Mouse (Mus musculus): Measurements from ENCODE around the gene Shtn1. TPM values are rescaled to one million over a fixed set of nuclear protein-coding genes. Genes with fewer than 3 reads are reported as not detected.

Gene Shtn1
- total RNA-seq, 2 experiments from 2014 or later = 2.2 to 3.7 TPM

GRCm38 (mm10) chr19:59052053-59052452, 23.8 kb downstream of the Shtn1 start:
- no peak for DNase-seq

- DNase-seq = no peak
These were observed 24.3 kb downstream of the Shtn1 start for GRCm38 (mm10) chr19:59051622-59052021.

- DNase-seq = no peak
These were observed 27.0 kb downstream of the Shtn1 start for GRCm38 (mm10) chr19:59048852-59049251.

GRCm38 (mm10) chr19:59047511-59047910, 28.4 kb downstream of the Shtn1 start:
- DNase-seq = no peak

GRCm38 (mm10) chr19:59041086-59041485, 34.8 kb downstream of the Shtn1 start:
- DNase-seq = no peak

- no peak for DNase-seq
These were observed 37.1 kb downstream of the Shtn1 start for GRCm38 (mm10) chr19:59038793-59039192.

- no peak for DNase-seq
These were observed 39.1 kb downstream of the Shtn1 start for GRCm38 (mm10) chr19:59036811-59037210.

- no peak for DNase-seq
These were observed 42.7 kb downstream of the Shtn1 start for GRCm38 (mm10) chr19:59033241-59033640.

GRCm38 (mm10) chr19:59030221-59030620, 45.7 kb downstream of the Shtn1 start:
- DNase-seq = no peak

GRCm38 (mm10) chr19:59029011-59029410, 46.9 kb downstream of the Shtn1 start:
- DNase-seq = no peak

- DNase-seq = no peak
These were observed 47.8 kb downstream of the Shtn1 start for GRCm38 (mm10) chr19:59028130-59028529.

GRCm38 (mm10) chr19:59023876-59024275, 52.0 kb downstream of the Shtn1 start:
- no peak for DNase-seq

GRCm38 (mm10) chr19:59021644-59022043, 54.3 kb downstream of the Shtn1 start:
- no peak for DNase-seq

- no peak for DNase-seq
These were observed 65.1 kb downstream of the Shtn1 start for GRCm38 (mm10) chr19:59010802-59011201.

GRCm38 (mm10) chr19:59006577-59007340, 69.1 kb downstream of the Shtn1 start:
- DNase-seq = no peak

- no peak for DNase-seq
These were observed 73.1 kb downstream of the Shtn1 start for GRCm38 (mm10) chr19:59002827-59003226.

GRCm38 (mm10) chr19:58981571-58981970, 94.3 kb downstream of the Shtn1 start:
- no peak for DNase-seq

GRCm38 (mm10) chr19:58980056-58980440, 95.9 kb downstream of the Shtn1 start:
- DNase-seq = no peak

GRCm38 (mm10) chr19:58979436-58980055, 96.4 kb downstream of the Shtn1 start:
- peak; percentile 46 for DNase-seq

GRCm38 (mm10) chr19:58978401-58979171, 97.3 kb downstream of the Shtn1 start:
- DNase-seq = no peak

GRCm38 (mm10) chr19:58975216-58975863, 100.6 kb downstream of the Shtn1 start:
- no peak for DNase-seq

GRCm38 (mm10) chr19:58974126-58974525, 101.8 kb downstream of the Shtn1 start:
- DNase-seq = no peak

- DNase-seq = no peak
These were observed 105.1 kb downstream of the Shtn1 start for GRCm38 (mm10) chr19:58970826-58971225.
